In the genomic region with DNA sequence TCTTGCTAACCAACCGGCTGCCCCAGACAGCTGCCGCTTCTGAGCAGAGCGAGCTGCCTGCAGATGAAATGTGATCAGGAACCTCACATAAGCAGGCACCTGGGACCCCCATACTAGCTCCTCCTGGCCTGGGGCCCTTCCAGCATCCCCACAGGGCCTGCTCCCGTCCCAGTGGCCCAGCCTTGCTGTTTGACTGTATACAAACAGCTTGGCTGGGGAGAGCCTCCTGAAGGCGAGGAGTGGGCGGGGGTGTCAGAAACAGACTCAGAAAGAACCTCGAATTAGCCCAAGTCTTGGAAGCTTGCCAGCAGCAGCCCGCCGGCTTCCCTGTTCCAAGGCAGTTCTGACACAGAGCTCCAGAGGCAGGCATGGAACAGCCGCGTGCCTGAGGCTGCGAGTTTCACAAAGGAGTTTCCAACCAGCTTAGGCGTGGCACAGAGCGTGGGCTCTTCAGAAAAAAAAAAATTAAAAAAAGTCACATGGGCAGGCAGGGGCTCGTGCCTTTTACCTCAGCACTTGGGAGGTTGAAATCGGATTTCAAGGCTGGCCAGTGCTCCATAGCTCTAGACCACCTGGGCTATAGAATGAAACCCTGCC, we compare ENCODE assay signal across 8 mouse cellular contexts. TPM values are rescaled to one million over a fixed set of nuclear protein-coding genes. Genes with fewer than 3 reads are reported as not detected.
DNase-seq lines count a peak whose midpoint lies in the region; ATAC-seq lines count a peak whose summit lies in the region.

No protein-coding gene starts in this region.

- H3K4me3 ChIP-seq in heart, embryonic 12.5 days = no peak overlapping the region
- 0 out of 2 replicates have a peak overlapping the region, but pooled peaks have one; percentile 5 for H3K4me3 ChIP-seq in lung, embryonic 16.5 days (ENCODE audit: low read length)

- peaks cover 70% of the 10 kb centered on the region for H3K4me1 ChIP-seq in heart, embryonic 12.5 days (replicated peaks)
- peaks cover 49% of the 10 kb centered on the region for H3K4me1 ChIP-seq in lung, embryonic 16.5 days (replicated peaks; ENCODE audit: control insufficient read depth, insufficient read depth, low read length)

- no peaks in the 10 kb centered on the region for H3K27me3 ChIP-seq in heart, embryonic 12.5 days (replicated peaks)
- H3K27me3 ChIP-seq in lung, embryonic 16.5 days (ENCODE audit: control insufficient read depth, insufficient read depth, low read depth, low read length) = no peaks in the 10 kb centered on the region

- DNase-seq in ovary, adult 18-20 months (ENCODE audit: low spot score) = peak; percentile 71
- DNase-seq in ovary, postnatal 10 days (ENCODE audit: low spot score) = no peak
- DNase-seq in fibroblast of lung, adult 2 months (ENCODE audit: low read depth) = peak; percentile 77
- DNase-seq in layer of hippocampus, adult 11-12 months (ENCODE audit: low spot score) = peak; percentile 95
- peak; percentile 95 for DNase-seq in right cerebral cortex, postnatal 25 days
- no peak for DNase-seq in thymus, adult 18-20 months

- H3K9ac ChIP-seq in heart, embryonic 12.5 days = peak overlapping the region; percentile 57
- peak overlapping the region; percentile 61 for H3K9ac ChIP-seq in lung, embryonic 16.5 days (ENCODE audit: low read length)

- ATAC-seq in heart, embryonic 12.5 days (ENCODE audit: insufficient number of reproducible peaks, low FRiP score) = peak; percentile 40; the same call in 1 of the 2 replicates
- ATAC-seq in lung, embryonic 16.5 days (ENCODE audit: low read depth) = peak; percentile 85

- WGBS in heart, embryonic 12.5 days = 18% methylated on average over 16 of the region's 16 CpGs
- 6% methylated on average over 16 of the region's 16 CpGs for WGBS in lung, embryonic 16.5 days

- H3K27ac ChIP-seq in heart, embryonic 12.5 days (ENCODE audit: poor library complexity, severe bottlenecking) = peak overlapping the region; percentile 84
- H3K27ac ChIP-seq in lung, embryonic 16.5 days (ENCODE audit: low read length) = peak overlapping the region; percentile 92

- peaks cover 7% of the 10 kb centered on the region for H3K9me3 ChIP-seq in heart, embryonic 12.5 days (replicated peaks)
- H3K9me3 ChIP-seq in lung, embryonic 16.5 days (ENCODE audit: control insufficient read depth, low read length) = no peaks in the 10 kb centered on the region

- H3K36me3 ChIP-seq in heart, embryonic 12.5 days = 0 out of 2 replicates have a peak, but pooled peaks cover 6% of the 10 kb centered on the region
- H3K36me3 ChIP-seq in lung, embryonic 16.5 days (ENCODE audit: control insufficient read depth, insufficient read depth, low read length) = no peaks in the 10 kb centered on the region

- peak overlapping the region; percentile 24; the same call in 1 of the 2 replicates for H3K4me2 ChIP-seq in heart, embryonic 12.5 days
- H3K4me2 ChIP-seq in lung, embryonic 16.5 days (ENCODE audit: low read depth, low read length) = peak overlapping the region; percentile 41

RNA-seq across cellular contexts. Expression of a gene that starts 36.2 kb away (rescaled TPM):
- 3.1 and 3.9 TPM in 2 replicates for polyA plus RNA-seq in heart, embryonic 12.5 days (2016; fragmentation: Nextera tagmentation; extraction: Ambion mirVana)
- 6.3 and 6.9 TPM in 2 replicates for polyA plus RNA-seq in lung, embryonic 16.5 days (2015; fragmentation: Nextera tagmentation; extraction: Ambion mirVana)

RNA-seq across cellular contexts. Expression of a gene that starts 36.4 kb away (rescaled TPM):
- polyA plus RNA-seq in heart, embryonic 12.5 days (2016; fragmentation: Nextera tagmentation; extraction: Ambion mirVana) = 136 and 144 TPM in 2 replicates
- polyA plus RNA-seq in lung, embryonic 16.5 days (2015; fragmentation: Nextera tagmentation; extraction: Ambion mirVana) = 150 and 157 TPM in 2 replicates

RNA-seq across cellular contexts. Expression of a gene that starts 55.7 kb away (rescaled TPM):
- 15.3 and 15.9 TPM in 2 replicates for polyA plus RNA-seq in heart, embryonic 12.5 days (2016; fragmentation: Nextera tagmentation; extraction: Ambion mirVana)
- polyA plus RNA-seq in lung, embryonic 16.5 days (2015; fragmentation: Nextera tagmentation; extraction: Ambion mirVana) = 26.8 and 27.4 TPM in 2 replicates

Comparison
In these comparisons a context has a peak if more than half of its experiments do, and no peak if none do; other contexts are left out.
1. DNase-seq: peak in ovary, adult 18-20 months (single experiment), fibroblast of lung, adult 2 months (single experiment), layer of hippocampus, adult 11-12 months (single experiment) and right cerebral cortex, postnatal 25 days (single experiment); none in ovary, postnatal 10 days (single experiment) and thymus, adult 18-20 months (0 of 2).